Mouse (Mus musculus) midbrain, embryonic 11.5 days (tissue): ENCODE data around the gene Tent4a. TPM values are rescaled to one million over a fixed set of nuclear protein-coding genes. Genes with fewer than 3 reads are reported as not detected.

Experiments
- ATAC-seq: fragments of 200-750 bp; cut with Nextera tagmentation; 2 replicates; pipeline ENCODE4 v1.8.0; 2017; ENCODE audit warnings: moderate TSS enrichment, moderate library complexity; ENCODE audit not compliant: low FRiP score
- DNase-seq: peaks from one replicate; pipeline ENCODE4 v3.0.0; 2015; ENCODE audit warnings: low spot score; ENCODE audit errors: missing footprints
- H3K27ac ChIP-seq: fragments of 300-500 bp; sonication (generic); 2 replicates; pipeline ENCODE4 v1.5.1; 2014; ENCODE audit warnings: low read depth, low read length
- H3K27me3 ChIP-seq: fragments of 300-500 bp; sonication (generic); 2 replicates; pipeline ENCODE4 v1.6.1; 2014; ENCODE audit warnings: mild to moderate bottlenecking, low read length, moderate library complexity, mixed read lengths; ENCODE audit not compliant: control insufficient read depth, insufficient read depth
- H3K36me3 ChIP-seq: fragments of 300-500 bp; sonication (generic); 2 replicates; pipeline ENCODE4 v1.6.1; 2014; ENCODE audit warnings: mild to moderate bottlenecking, low read length, moderate library complexity, mixed read lengths; ENCODE audit not compliant: control insufficient read depth, insufficient read depth
- H3K4me1 ChIP-seq: fragments of 300-500 bp; sonication (generic); 2 replicates; pipeline ENCODE4 v1.6.1; 2014; ENCODE audit warnings: low read length; ENCODE audit not compliant: control insufficient read depth, insufficient read depth
- H3K4me2 ChIP-seq: fragments of 300-500 bp; sonication (generic); 2 replicates; pipeline ENCODE4 v1.6.1; 2014; ENCODE audit warnings: mild to moderate bottlenecking, moderate library complexity
- H3K4me3 ChIP-seq: fragments of 300-500 bp; sonication (generic); 2 replicates; pipeline ENCODE4 v1.5.1; 2014; ENCODE audit warnings: low read depth, low read length
- H3K9ac ChIP-seq: fragments of 300-500 bp; sonication (generic); 2 replicates; pipeline ENCODE4 v1.6.1; 2014; ENCODE audit warnings: low read length
- H3K9me3 ChIP-seq: fragments of 300-500 bp; sonication (generic); 2 replicates; pipeline ENCODE4 v1.6.1; 2016; ENCODE audit warnings: low read length; ENCODE audit not compliant: control insufficient read depth
- WGBS: fragments of 180-500 bp; shearing (Covaris S2); extraction: QIAGEN DNeasy Blood & Tissue Kit; methylation state at CpG from one replicate; pipeline ENCODE4 v1.1.7; 2014; 5-methylcytosine and 5-hydroxymethylcytosine counted together
- polyA plus RNA-seq: library from polyadenylated mRNA; unstranded; fragments of >200 nt; fragmentation: Nextera tagmentation; extraction: Ambion mirVana; gene quantifications from 2 replicates; pipeline ENCODE4 v1.2.1, GENCODE M21; 2014

The Tent4a gene
- polyA plus RNA-seq, 1 experiment from 2014 or later: 6.8 TPM

- DNase-seq (no peak), ATAC-seq (no peak)
- WGBS: 86% methylated on average over 9 of the region's 9 CpGs
- H3K4me1 ChIP-seq: no peaks in the 10 kb centered on the region; the same call in 1 of the 2 replicates
- no peaks in the 10 kb centered on the region for H3K9me3 ChIP-seq
- no peaks in the 10 kb centered on the region for H3K36me3 ChIP-seq
- H3K27me3 ChIP-seq: peaks cover 12% of the 10 kb centered on the region
- no peak overlapping the region for H3K4me2 ChIP-seq
- H3K27ac ChIP-seq: no peak overlapping the region
- no peak overlapping the region for H3K4me3 ChIP-seq
- H3K9ac ChIP-seq: no peak overlapping the region
Observed at GRCm38 (mm10) chr13:69489777-69490176, 44.6 kb downstream of the Tent4a start.

- Histone ChIP-seq H3K36me3 (no peaks in the 10 kb centered on the region), H3K27me3 (peaks cover 12% of the 10 kb centered on the region), H3K4me1 (no peaks in the 10 kb centered on the region; the same call in 1 of the 2 replicates), H3K9ac (no peak overlapping the region), H3K27ac (no peak overlapping the region), H3K4me2 (peak overlapping the region; percentile 38; the same call in 1 of the 2 replicates), H3K4me3 (no peak overlapping the region), H3K9me3 (no peaks in the 10 kb centered on the region)
- no peak for ATAC-seq
- DNase-seq: peak; percentile 87
- WGBS: 35% methylated on average over 13 of the region's 13 CpGs
Observed at GRCm38 (mm10) chr13:69488565-69489255, 45.7 kb downstream of the Tent4a start.

GRCm38 (mm10) chr13:69487611-69488275 is 46.7 kb downstream of the Tent4a start:
- peak overlapping the region; percentile 11 for H3K4me3 ChIP-seq
- DNase-seq (peak; percentile 87), ATAC-seq (no peak)
- no peak overlapping the region for H3K9ac ChIP-seq
- 1% methylated on average over 26 of the region's 26 CpGs for WGBS
- H3K27ac ChIP-seq: no peak overlapping the region
- H3K27me3 ChIP-seq: peaks cover 15% of the 10 kb centered on the region
- peak overlapping the region; percentile 38 for H3K4me2 ChIP-seq
- H3K9me3 ChIP-seq: no peaks in the 10 kb centered on the region
- no peaks in the 10 kb centered on the region; the same call in 1 of the 2 replicates for H3K4me1 ChIP-seq
- no peaks in the 10 kb centered on the region for H3K36me3 ChIP-seq

GRCm38 (mm10) chr13:69487108-69487507 is 47.3 kb downstream of the Tent4a start:
- no peak overlapping the region for H3K27ac ChIP-seq
- H3K9ac ChIP-seq: no peak overlapping the region
- H3K4me2 ChIP-seq: no peak overlapping the region
- H3K27me3 ChIP-seq: peaks cover 19% of the 10 kb centered on the region
- H3K4me3 ChIP-seq: no peak overlapping the region
- no peaks in the 10 kb centered on the region; the same call in 1 of the 2 replicates for H3K4me1 ChIP-seq
- peak; percentile 62 for DNase-seq
- 84% methylated on average over 7 of the region's 7 CpGs for WGBS
- no peaks in the 10 kb centered on the region for H3K36me3 ChIP-seq
- H3K9me3 ChIP-seq: no peaks in the 10 kb centered on the region
- ATAC-seq: no peak

- Histone ChIP-seq H3K27ac (no peak overlapping the region), H3K36me3 (no peaks in the 10 kb centered on the region), H3K9me3 (no peaks in the 10 kb centered on the region), H3K4me2 (no peak overlapping the region), H3K9ac (no peak overlapping the region), H3K27me3 (peaks cover 30% of the 10 kb centered on the region), H3K4me1 (no peaks in the 10 kb centered on the region; the same call in 1 of the 2 replicates), H3K4me3 (no peak overlapping the region)
- DNase-seq: peak; percentile 82
- WGBS: 71% methylated on average over 7 of the region's 7 CpGs
- ATAC-seq: no peak
Observed at GRCm38 (mm10) chr13:69485833-69486232, 48.6 kb downstream of the Tent4a start.

GRCm38 (mm10) chr13:69485326-69485725 is 49.1 kb downstream of the Tent4a start:
- H3K4me3 ChIP-seq: no peak overlapping the region
- no peaks in the 10 kb centered on the region for H3K36me3 ChIP-seq
- H3K4me1 ChIP-seq: no peaks in the 10 kb centered on the region; the same call in 1 of the 2 replicates
- WGBS: 20% methylated on average over 6 of the region's 6 CpGs
- no peak overlapping the region for H3K9ac ChIP-seq
- H3K9me3 ChIP-seq: no peaks in the 10 kb centered on the region
- no peak overlapping the region for H3K27ac ChIP-seq
- no peak overlapping the region for H3K4me2 ChIP-seq
- H3K27me3 ChIP-seq: peaks cover 32% of the 10 kb centered on the region
- peak; percentile 89 for DNase-seq
- peak; percentile 42; the same call in 1 of the 2 replicates for ATAC-seq

- H3K4me1 ChIP-seq: no peaks in the 10 kb centered on the region
- no peaks in the 10 kb centered on the region for H3K9me3 ChIP-seq
- DNase-seq: peak; percentile 82
- 63% methylated on average over 8 of the region's 8 CpGs for WGBS
- no peak overlapping the region for H3K27ac ChIP-seq
- ATAC-seq: no peak
- no peak overlapping the region for H3K4me2 ChIP-seq
- no peak overlapping the region for H3K9ac ChIP-seq
- H3K4me3 ChIP-seq: no peak overlapping the region
- H3K27me3 ChIP-seq: peaks cover 20% of the 10 kb centered on the region
- no peaks in the 10 kb centered on the region for H3K36me3 ChIP-seq
Observed at GRCm38 (mm10) chr13:69482751-69483150, 51.7 kb downstream of the Tent4a start.

GRCm38 (mm10) chr13:69481634-69482505 is 52.5 kb downstream of the Tent4a start:
- WGBS: 4% methylated on average over 30 of the region's 30 CpGs
- H3K9ac ChIP-seq: peak overlapping the region; percentile 21
- DNase-seq: peak; percentile 91

More at GRCm38 (mm10) chr13:69481634-69482505, 52.5 kb downstream of the Tent4a start:
- H3K27me3 ChIP-seq: peaks cover 20% of the 10 kb centered on the region
- H3K36me3 ChIP-seq: no peaks in the 10 kb centered on the region
- H3K4me1 ChIP-seq: no peaks in the 10 kb centered on the region
- peak overlapping the region; percentile 21 for H3K4me3 ChIP-seq
- no peaks in the 10 kb centered on the region for H3K9me3 ChIP-seq
- H3K27ac ChIP-seq: no peak overlapping the region
- ATAC-seq: peak; percentile 29; the same call in 1 of the 2 replicates
- peak overlapping the region; percentile 53 for H3K4me2 ChIP-seq
